Mouse (Mus musculus): ENCODE data around the gene Tchhl1. TPM values are rescaled to one million over a fixed set of nuclear protein-coding genes. Genes with fewer than 3 reads are reported as not detected.
"Not testable (repeated sequence)": the region's sequence is repeated elsewhere in the genome, so short reads cannot be mapped to it uniquely, and the experiment has no call there.

Tchhl1 gene
- polyA plus RNA-seq (2012; ENCODE audit: insufficient read depth, insufficient read length, missing spikeins), result not detected in 2 replicates

DNA sequence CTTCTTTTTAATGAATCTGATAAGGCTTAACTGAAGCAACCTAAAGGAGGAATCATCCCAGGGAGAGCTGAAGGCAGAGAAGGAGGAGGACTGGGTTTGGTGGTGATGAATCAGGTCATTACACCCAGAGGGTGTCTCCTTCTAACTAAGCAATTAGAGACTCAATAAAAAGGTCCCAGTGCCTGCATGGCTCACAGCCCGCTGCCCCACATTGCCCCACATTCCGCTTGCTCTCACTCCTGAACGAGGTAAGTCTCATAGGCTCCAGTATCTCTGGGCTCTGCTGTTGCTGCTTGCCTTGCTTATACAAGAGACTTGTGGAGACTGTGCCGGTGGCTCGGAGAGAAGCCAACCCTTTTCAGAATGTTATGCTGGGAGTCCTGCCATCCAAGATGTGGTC is at the start of gene Tchhl1:
Gene Tchhl1 (plus strand): TSS at position 194 of the 400 bp plus-strand sequence.
- peaks cover 5% of the 10 kb centered on the region; the same call in 1 of the 2 replicates for H3K4me1 ChIP-seq (ENCODE audit: control insufficient read depth, insufficient read depth, low read length)
- H3K27ac ChIP-seq (ENCODE audit: insufficient read depth, low read depth, low read length), result no peak within 1 kb of the TSS
- TF ChIP-seq CTCF (IDR thresholded peaks at IDR 0.05; ENCODE audit: low read depth, low read length) (no peak), POLR2A (IDR thresholded peaks at IDR 0.05; ENCODE audit: borderline replicate concordance, low read depth, low read length) (no peak)
- H3K4me3 ChIP-seq (ENCODE audit: insufficient read depth, low read length), result no peak within 1 kb of the TSS

GRCm38 (mm10) chr3:93431673-93432072 is 36.9 kb upstream of the Tchhl1 start:
- TF ChIP-seq CTCF (IDR thresholded peaks at IDR 0.05; ENCODE audit: low read depth, low read length) (no peak), POLR2A (IDR thresholded peaks at IDR 0.05; ENCODE audit: borderline replicate concordance, low read depth, low read length) (no peak)
- no peak overlapping the region for H3K27ac ChIP-seq (ENCODE audit: insufficient read depth, low read depth, low read length)
- H3K4me1 ChIP-seq (ENCODE audit: control insufficient read depth, insufficient read depth, low read length), result no peaks in the 10 kb centered on the region
- H3K4me3 ChIP-seq (ENCODE audit: insufficient read depth, low read length), result no peak overlapping the region

GRCm38 (mm10) chr3:93442030-93442429 is 26.5 kb upstream of the Tchhl1 start, which contains the start of gene Tchh:
Tchh (plus strand) TSS chr3:93442330.
- Histone ChIP-seq H3K4me3 (ENCODE audit: insufficient read depth, low read length) (no peak within 1 kb of the TSS), H3K4me1 (ENCODE audit: control insufficient read depth, insufficient read depth, low read length) (peaks cover 6% of the 10 kb centered on the region; the same call in 1 of the 2 replicates), H3K27ac (ENCODE audit: insufficient read depth, low read depth, low read length) (no peak within 1 kb of the TSS)
- TF ChIP-seq POLR2A (IDR thresholded peaks at IDR 0.05; ENCODE audit: borderline replicate concordance, low read depth, low read length) (no peak), CTCF (IDR thresholded peaks at IDR 0.05; ENCODE audit: low read depth, low read length) (no peak)

GRCm38 (mm10) chr3:93443501-93444101 is 25.0 kb upstream of the Tchhl1 start:
- peaks cover 6% of the 10 kb centered on the region; the same call in 1 of the 2 replicates for H3K4me1 ChIP-seq (ENCODE audit: control insufficient read depth, insufficient read depth, low read length)
- H3K27ac ChIP-seq (ENCODE audit: insufficient read depth, low read depth, low read length), result no peak overlapping the region
- H3K4me3 ChIP-seq (ENCODE audit: insufficient read depth, low read length), result peak overlapping the region; percentile 58
- TF ChIP-seq CTCF (IDR thresholded peaks at IDR 0.05; ENCODE audit: low read depth, low read length), result no peak
- no peak for TF ChIP-seq POLR2A (IDR thresholded peaks at IDR 0.05; ENCODE audit: borderline replicate concordance, low read depth, low read length)

DNA sequence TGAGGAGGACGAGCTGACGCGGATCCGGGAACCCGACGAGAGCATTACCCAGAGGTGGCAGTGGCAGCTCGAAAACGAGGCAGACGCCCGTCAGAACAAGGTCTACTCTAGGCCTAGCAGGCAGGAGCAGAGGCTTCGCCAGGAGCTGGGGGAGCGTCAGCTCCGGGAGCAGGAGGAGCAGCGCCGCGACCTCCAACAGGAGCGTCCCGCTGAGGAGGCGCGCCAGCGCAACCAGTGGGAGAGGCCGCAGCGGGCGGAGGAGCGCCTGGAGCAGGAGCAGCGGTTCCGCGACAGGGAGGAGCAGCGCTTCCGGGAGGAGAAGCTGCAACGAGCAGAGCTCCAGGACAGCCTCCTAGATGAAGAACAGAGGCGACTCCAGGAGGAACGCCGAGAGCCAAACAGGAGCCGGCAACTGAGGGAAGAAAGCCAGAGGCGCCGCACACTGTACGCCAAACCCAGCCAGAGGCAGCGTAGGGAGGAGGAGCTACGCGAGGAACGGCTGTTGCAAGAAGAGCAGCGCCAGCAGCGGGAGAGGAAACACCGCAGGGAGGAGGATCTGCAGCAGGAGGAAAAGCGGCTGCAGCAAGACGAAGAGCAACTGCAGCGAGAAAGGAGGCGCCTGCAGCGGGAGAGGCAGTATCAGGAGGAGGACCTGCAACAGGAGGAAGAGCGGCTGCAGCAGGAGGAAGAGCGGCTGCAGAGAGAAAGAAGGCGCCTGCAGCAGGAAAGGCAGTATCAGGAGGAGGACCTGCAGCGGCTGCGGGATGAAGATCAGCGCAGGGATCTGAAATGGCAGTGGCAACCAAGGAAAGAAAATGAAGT is 24.0 kb upstream of the Tchhl1 start:
- no peak for TF ChIP-seq CTCF (IDR thresholded peaks at IDR 0.05; ENCODE audit: low read depth, low read length)
- no peak for TF ChIP-seq POLR2A (IDR thresholded peaks at IDR 0.05; ENCODE audit: borderline replicate concordance, low read depth, low read length)
- Histone ChIP-seq H3K27ac (ENCODE audit: insufficient read depth, low read depth, low read length) (no peak overlapping the region), H3K4me1 (ENCODE audit: control insufficient read depth, insufficient read depth, low read length) (peaks cover 6% of the 10 kb centered on the region; the same call in 1 of the 2 replicates), H3K4me3 (ENCODE audit: insufficient read depth, low read length) (peak overlapping the region; percentile 58)

GRCm38 (mm10) chr3:93445165-93445705 is 23.3 kb upstream of the Tchhl1 start:
- H3K4me3 ChIP-seq (ENCODE audit: insufficient read depth, low read length), result peak overlapping the region; percentile 58
- H3K4me1 ChIP-seq (ENCODE audit: control insufficient read depth, insufficient read depth, low read length), result peaks cover 6% of the 10 kb centered on the region; the same call in 1 of the 2 replicates
- no peak overlapping the region for H3K27ac ChIP-seq (ENCODE audit: insufficient read depth, low read depth, low read length)
- TF ChIP-seq CTCF (IDR thresholded peaks at IDR 0.05; ENCODE audit: low read depth, low read length) (no peak), POLR2A (IDR thresholded peaks at IDR 0.05; ENCODE audit: borderline replicate concordance, low read depth, low read length) (no peak)

GRCm38 (mm10) chr3:93446128-93446755 is 22.3 kb upstream of the Tchhl1 start:
- Histone ChIP-seq H3K4me1 (ENCODE audit: control insufficient read depth, insufficient read depth, low read length) (peaks cover 6% of the 10 kb centered on the region; the same call in 1 of the 2 replicates), H3K4me3 (ENCODE audit: insufficient read depth, low read length) (peak overlapping the region; percentile 57), H3K27ac (ENCODE audit: insufficient read depth, low read depth, low read length) (no peak overlapping the region)
- TF ChIP-seq POLR2A (IDR thresholded peaks at IDR 0.05; ENCODE audit: borderline replicate concordance, low read depth, low read length), result no peak
- TF ChIP-seq CTCF (IDR thresholded peaks at IDR 0.05; ENCODE audit: low read depth, low read length), result 0 out of 2 replicates have a peak, but pooled peaks have one; percentile 13

- H3K27ac ChIP-seq (ENCODE audit: insufficient read depth, low read depth, low read length); H3K4me1 ChIP-seq (ENCODE audit: control insufficient read depth, insufficient read depth, low read length): not testable (repeated sequence)
- peak overlapping the region; percentile 57 for H3K4me3 ChIP-seq (ENCODE audit: insufficient read depth, low read length)
Measured at GRCm38 (mm10) chr3:93446756-93447137, 21.8 kb upstream of the Tchhl1 start.

GRCm38 (mm10) chr3:93447138-93447841 is 21.3 kb upstream of the Tchhl1 start:
- H3K27ac ChIP-seq (ENCODE audit: insufficient read depth, low read depth, low read length), result no peak overlapping the region
- peaks cover 6% of the 10 kb centered on the region; the same call in 1 of the 2 replicates for H3K4me1 ChIP-seq (ENCODE audit: control insufficient read depth, insufficient read depth, low read length)
- peak overlapping the region; percentile 57 for H3K4me3 ChIP-seq (ENCODE audit: insufficient read depth, low read length)
- no peak for TF ChIP-seq POLR2A (IDR thresholded peaks at IDR 0.05; ENCODE audit: borderline replicate concordance, low read depth, low read length)
- 0 out of 2 replicates have a peak, but pooled peaks have one; percentile 12 for TF ChIP-seq CTCF (IDR thresholded peaks at IDR 0.05; ENCODE audit: low read depth, low read length)

Data from bone marrow macrophage, adult 2 months (primary cell).